Mouse (Mus musculus) cerebellum, adult 2 months (tissue): Measurements from ENCODE around the gene Mrps5. TPM values are rescaled to one million over a fixed set of nuclear protein-coding genes. Genes with fewer than 3 reads are reported as not detected.

Experiments
- DNase-seq, 2 experiments: peaks; one replicate each; pipeline ENCODE4 v3.0.0; 2021
- H3K27ac ChIP-seq: fragments of 200-500 bp; 2 replicates; pipeline ENCODE4 v1.5.1; 2012; ENCODE audit warnings: low read length, control low read depth, inconsistent platforms; ENCODE audit not compliant: insufficient read depth
- H3K27me3 ChIP-seq: fragments of 200-500 bp; 2 replicates; pipeline ENCODE4 v1.6.1; 2012; ENCODE audit warnings: inconsistent platforms, mild to moderate bottlenecking, low read length, moderate library complexity; ENCODE audit not compliant: control insufficient read depth, insufficient read depth
- H3K4me1 ChIP-seq: fragments of 200-500 bp; 2 replicates; pipeline ENCODE4 v1.6.1; 2011; ENCODE audit warnings: low read length; ENCODE audit not compliant: control insufficient read depth, insufficient read depth
- H3K4me3 ChIP-seq: fragments of 200-500 bp; replicated peaks from 2 replicates; pipeline ENCODE3; 2011; ENCODE audit warnings: mild to moderate bottlenecking, low read depth, low read length, control low read depth; ENCODE audit not compliant: insufficient read depth
- CTCF ChIP-seq: fragments of 200-500 bp; IDR thresholded peaks from 2 replicates; pipeline ENCODE4 v1.5.1; 2011; ENCODE audit warnings: low read depth, mild to moderate bottlenecking, control low read depth, low read length, moderate library complexity, borderline replicate concordance; ENCODE audit not compliant: insufficient read depth
- POLR2A ChIP-seq: fragments of 200-500 bp; IDR thresholded peaks from 2 replicates; pipeline ENCODE4 v1.6.1; 2011; ENCODE audit warnings: low read length, control low read depth, borderline replicate concordance; ENCODE audit not compliant: insufficient read depth
- WGBS: fragments of 180-500 bp; shearing (Covaris S2); methylation state at CpG from one replicate; pipeline ENCODE4 v1.1.7; 2018; 5-methylcytosine and 5-hydroxymethylcytosine counted together
- polyA plus RNA-seq: library from polyadenylated mRNA; depleted of rRNA; stranded (reverse); fragments of >200 nt; gene quantifications from 2 replicates; pipeline ENCODE4 v1.2.3, GENCODE M21; 2012

The Mrps5 gene
- polyA plus RNA-seq, 1 experiment: 97.3 TPM

DNA sequence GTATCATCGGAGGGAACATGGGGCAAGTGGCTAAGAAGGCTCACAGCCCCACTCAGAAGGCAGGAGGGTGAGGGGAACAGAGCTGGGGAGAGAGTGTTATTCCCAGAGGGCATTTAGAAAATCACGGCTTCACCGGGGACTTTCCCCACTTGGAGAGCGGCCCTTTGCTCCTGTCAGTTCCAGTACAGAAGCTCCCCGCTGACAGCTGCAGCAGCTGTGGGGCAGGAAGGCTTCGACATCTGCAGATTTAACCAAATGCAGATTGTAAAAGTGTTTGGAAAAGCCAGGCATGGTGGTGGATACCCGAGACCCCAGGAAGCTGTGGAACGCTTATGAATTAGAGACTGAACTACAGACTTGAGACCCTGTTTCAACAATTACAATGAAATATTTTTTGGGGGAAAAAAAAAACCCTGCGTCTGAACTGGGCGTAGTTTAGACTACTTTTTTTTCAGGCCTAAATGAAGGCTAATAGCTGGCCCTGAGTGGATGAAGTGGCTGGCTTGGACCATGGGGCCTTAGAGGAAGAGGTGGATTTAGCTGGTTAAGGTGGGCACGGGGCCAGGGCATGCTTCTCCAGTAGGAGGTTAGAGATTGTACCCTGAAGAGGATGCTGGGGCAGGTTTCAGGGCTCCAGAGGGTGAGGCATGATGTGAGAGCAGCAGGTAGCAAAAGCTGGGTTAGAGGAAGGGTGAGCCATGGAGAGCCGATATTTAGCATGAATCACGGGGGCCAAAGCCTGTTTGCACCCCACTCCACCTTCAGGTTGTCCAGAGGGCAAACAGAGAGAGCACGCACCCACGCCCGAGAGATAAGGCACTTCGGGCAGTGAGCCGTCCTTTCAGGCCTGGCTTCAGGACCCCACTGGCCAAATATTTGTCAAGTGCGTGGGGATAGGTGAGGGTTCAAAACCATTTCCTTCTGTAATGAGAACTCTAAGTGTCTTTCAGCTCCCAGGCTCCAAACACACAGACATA lies 57.0 kb downstream of the Mrps5 start:
- DNase-seq: no peak
- WGBS: 65% methylated on average over 19 of the region's 19 CpGs

DNA sequence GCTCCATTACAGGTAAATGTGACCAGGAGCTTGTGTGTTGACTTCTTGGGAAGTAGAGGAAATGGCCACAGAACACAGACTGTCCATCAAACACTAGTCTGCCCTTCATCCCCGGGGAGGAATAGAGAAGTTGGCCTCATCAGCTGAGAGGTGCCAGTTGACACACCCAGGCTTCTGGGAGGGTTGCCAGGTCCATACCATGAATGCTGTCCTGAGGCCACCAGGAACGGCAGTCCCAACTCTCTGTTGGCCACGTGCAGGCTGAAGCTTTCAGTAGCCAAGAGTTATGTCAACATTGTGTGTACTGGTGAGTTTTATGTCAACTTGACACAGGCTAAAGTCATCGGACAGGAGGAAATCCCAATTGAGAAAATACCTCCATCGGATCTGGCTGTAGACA lies 59.9 kb downstream of the Mrps5 start:
- TF ChIP-seq CTCF (no peak), POLR2A (no peak)
- no peak for DNase-seq
- 18% methylated on average over 5 of the region's 5 CpGs for WGBS

More for the DNA sequence above, 57.0 kb downstream of the Mrps5 start:
- H3K27me3 ChIP-seq: no peaks in the 10 kb centered on the region
- H3K4me1 ChIP-seq: no peaks in the 10 kb centered on the region
- no peak overlapping the region for H3K4me3 ChIP-seq
- no peak overlapping the region for H3K27ac ChIP-seq
- no peak for TF ChIP-seq POLR2A
- TF ChIP-seq CTCF: no peak

DNA sequence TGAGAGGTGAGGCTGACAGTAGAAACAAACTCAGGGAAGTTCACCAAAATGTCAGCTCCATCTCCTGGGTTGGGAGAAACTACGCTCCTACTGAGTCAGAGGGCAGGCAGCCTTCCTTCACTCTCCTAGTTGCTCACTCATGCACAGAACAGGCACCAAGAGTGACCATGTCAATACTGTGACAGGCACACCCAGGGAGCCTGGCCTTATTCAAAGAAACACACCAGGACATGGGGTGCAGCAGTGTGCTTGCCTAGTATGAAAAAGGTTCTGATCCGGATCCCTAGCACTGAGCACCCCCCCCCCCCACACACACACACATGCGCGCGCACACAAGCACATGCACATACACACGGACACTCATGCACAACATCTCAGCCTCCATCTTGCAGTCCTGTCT lies 61.1 kb downstream of the Mrps5 start:
- no peak overlapping the region for H3K27ac ChIP-seq
- H3K4me1 ChIP-seq: no peaks in the 10 kb centered on the region
- no peak for DNase-seq
- WGBS: 78% methylated on average over 6 of the region's 6 CpGs
- no peak overlapping the region for H3K4me3 ChIP-seq
- no peaks in the 10 kb centered on the region for H3K27me3 ChIP-seq
- no peak for TF ChIP-seq POLR2A
- TF ChIP-seq CTCF: no peak

More for the DNA sequence above, 59.9 kb downstream of the Mrps5 start:
- Histone ChIP-seq H3K27me3 (no peaks in the 10 kb centered on the region), H3K4me1 (no peaks in the 10 kb centered on the region), H3K4me3 (no peak overlapping the region), H3K27ac (no peak overlapping the region)

DNA sequence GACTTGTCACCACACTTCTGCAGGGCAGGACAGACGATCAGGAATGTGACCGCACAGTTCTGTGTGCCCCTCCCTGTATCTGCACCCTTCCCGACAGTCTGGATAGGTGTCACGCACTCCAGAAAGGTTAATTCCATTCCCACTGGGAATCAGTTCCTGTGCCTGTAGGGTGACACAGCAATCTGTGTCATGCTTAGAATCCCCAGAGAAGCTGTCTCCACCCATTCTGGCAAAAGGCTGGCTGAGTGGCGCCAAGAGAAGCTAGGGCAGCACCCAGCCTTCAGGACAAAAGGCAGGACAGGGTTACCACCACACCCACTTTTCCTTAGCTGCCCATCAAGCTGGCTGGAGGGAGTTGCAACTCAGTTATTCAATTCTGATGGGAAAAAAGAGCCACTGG lies 62.9 kb downstream of the Mrps5 start:
- no peaks in the 10 kb centered on the region for H3K27me3 ChIP-seq
- no peak overlapping the region for H3K27ac ChIP-seq
- no peak for DNase-seq
- WGBS: 57% methylated on average over 5 of the region's 5 CpGs
- H3K4me1 ChIP-seq: no peaks in the 10 kb centered on the region
- TF ChIP-seq POLR2A (no peak), CTCF (no peak)
- H3K4me3 ChIP-seq: no peak overlapping the region

DNA sequence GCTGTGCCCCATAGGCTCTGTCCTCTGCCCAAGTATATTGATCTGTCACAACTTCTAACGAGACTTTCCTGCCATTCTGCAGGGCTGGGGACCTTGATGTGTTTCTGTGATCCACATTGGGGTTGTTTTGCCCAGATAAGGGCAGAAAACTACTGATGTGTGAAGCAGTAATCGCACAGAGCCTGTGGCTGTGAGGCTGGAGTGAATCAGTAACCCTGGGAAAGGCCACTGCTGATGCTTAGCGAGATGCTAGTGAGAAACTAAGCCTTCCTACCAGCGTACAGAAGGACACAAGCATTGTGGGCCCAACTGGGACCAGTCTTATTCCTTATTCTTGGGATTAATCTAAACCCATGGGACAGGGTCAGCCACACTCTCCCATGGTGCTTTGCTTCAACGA lies 64.6 kb downstream of the Mrps5 start:
- no peak overlapping the region for H3K27ac ChIP-seq
- TF ChIP-seq POLR2A: no peak
- no peaks in the 10 kb centered on the region; the same call in 1 of the 2 replicates for H3K27me3 ChIP-seq
- H3K4me1 ChIP-seq: no peaks in the 10 kb centered on the region
- no peak overlapping the region for H3K4me3 ChIP-seq
- 72% methylated on average over 5 of the region's 5 CpGs for WGBS
- DNase-seq: no peak

DNA sequence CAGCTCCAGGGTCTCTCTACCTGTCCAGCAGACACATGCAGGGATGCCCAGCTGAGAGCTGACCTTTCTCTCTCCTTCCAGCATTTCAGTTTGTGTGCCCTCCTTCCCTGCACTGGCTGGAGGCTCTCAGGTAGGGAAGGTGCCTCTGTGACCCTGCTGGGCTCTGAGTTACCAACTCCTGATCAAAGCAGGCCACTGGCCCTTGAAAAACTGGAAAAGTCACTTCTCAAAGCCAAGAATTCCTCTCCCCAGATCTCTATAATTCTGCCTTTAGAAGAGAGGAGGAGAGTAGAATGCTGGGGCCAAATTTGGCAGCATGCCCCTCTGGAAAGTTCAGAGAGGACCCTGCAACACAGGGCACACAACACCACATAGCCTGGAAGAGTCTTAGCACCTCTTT lies 65.3 kb downstream of the Mrps5 start:
- Histone ChIP-seq H3K4me1 (no peaks in the 10 kb centered on the region), H3K27ac (no peak overlapping the region), H3K27me3 (no peaks in the 10 kb centered on the region; the same call in 1 of the 2 replicates), H3K4me3 (no peak overlapping the region)
- TF ChIP-seq CTCF (no peak), POLR2A (no peak)
- no peak for DNase-seq

DNA sequence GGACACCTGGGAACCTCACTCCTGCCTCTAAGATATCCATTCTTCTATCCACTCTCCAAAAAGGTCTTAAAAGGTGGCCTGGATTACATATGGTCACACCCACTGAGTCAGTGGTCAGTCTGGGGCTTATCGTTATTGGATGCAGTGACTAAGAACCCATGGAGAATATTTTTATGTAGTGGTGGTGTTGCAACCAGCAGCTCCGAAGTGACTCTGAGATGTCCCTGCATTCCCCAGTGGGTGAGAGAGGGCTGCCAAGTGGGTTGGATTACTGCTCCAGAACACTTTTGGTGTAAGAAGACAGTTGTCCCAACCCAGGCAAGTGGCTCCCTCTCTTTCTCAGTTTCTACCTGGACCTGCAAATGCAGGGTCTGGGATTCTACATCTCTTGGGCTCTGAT lies 65.8 kb downstream of the Mrps5 start:
- TF ChIP-seq CTCF: no peak
- TF ChIP-seq POLR2A: no peak
- Histone ChIP-seq H3K4me3 (no peak overlapping the region), H3K4me1 (no peaks in the 10 kb centered on the region), H3K27ac (no peak overlapping the region), H3K27me3 (no peaks in the 10 kb centered on the region; the same call in 1 of the 2 replicates)
- WGBS: 75% methylated on average over 2 of the region's 2 CpGs
- no peak for DNase-seq

DNA sequence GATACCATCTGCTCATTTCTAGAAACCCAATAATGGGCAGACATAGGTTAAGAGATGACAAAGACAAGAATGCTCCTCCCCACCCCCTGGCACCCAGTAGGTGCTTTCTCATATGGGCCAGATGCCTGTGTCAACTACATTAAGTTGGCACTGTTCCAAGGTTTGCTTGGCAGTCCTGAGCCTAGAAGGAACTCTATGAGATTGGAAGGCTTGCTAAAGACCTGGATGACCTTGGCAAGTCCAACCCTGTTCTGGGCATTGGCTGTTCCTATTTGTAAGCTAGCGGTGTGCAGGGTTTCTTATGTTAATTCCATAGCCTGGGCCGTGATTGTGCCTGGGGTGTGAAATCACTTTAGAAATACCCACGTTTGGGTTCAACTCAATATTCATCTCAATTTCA lies 67.8 kb downstream of the Mrps5 start:
- H3K4me1 ChIP-seq: no peaks in the 10 kb centered on the region
- 32% methylated on average over 3 of the region's 3 CpGs for WGBS
- H3K27ac ChIP-seq: no peak overlapping the region
- no peaks in the 10 kb centered on the region; the same call in 1 of the 2 replicates for H3K27me3 ChIP-seq
- H3K4me3 ChIP-seq: no peak overlapping the region
- DNase-seq: no peak
- TF ChIP-seq CTCF (no peak), POLR2A (no peak)
